9 mouse cellular contexts compared by ENCODE assay signal in genomic region chr13:25933783-25934182, GRCm38 (mm10).
A peak's percentile ranks its signal among the peaks of the same experiment; 100 is the strongest.
DNase-seq lines count a peak whose midpoint lies in the region; ATAC-seq lines count a peak whose summit lies in the region.
"Had no signal": no experiment of that assay in that cellular context is flagged by ENCODE, and none has a peak within 500 bp of the region (broad histone marks: within the 10 kb centered on the region; RNA-seq: fewer than 3 reads in every experiment).

No protein-coding gene starts in this region.

- H3K4me1 ChIP-seq in heart, embryonic 14.5 days (ENCODE audit: control insufficient read depth in 2 of 2, insufficient read depth in 2 of 2, low read length in 2 of 2): peaks cover 0 to 7% of the 10 kb centered on the region in 2 experiments; a peak in 2 of 4 replicates
- H3K4me1 ChIP-seq in forebrain, embryonic 14.5 days (ENCODE audit: control insufficient read depth, insufficient read depth, low read length): peaks cover 13% of the 10 kb centered on the region
- peaks cover 14% of the 10 kb centered on the region for H3K4me1 ChIP-seq in midbrain, embryonic 11.5 days (ENCODE audit: control insufficient read depth, insufficient read depth, low read length)
- H3K4me1 ChIP-seq in liver, embryonic 11.5 days (replicated peaks; ENCODE audit: control insufficient read depth, insufficient read depth, low read length): no peaks in the 10 kb centered on the region

- no peaks in the 10 kb centered on the region for H3K36me3 ChIP-seq in heart, embryonic 14.5 days (ENCODE audit: control insufficient read depth, insufficient read depth, low read length)
- H3K36me3 ChIP-seq in forebrain, embryonic 14.5 days (ENCODE audit: control insufficient read depth, insufficient read depth, low read length): no peaks in the 10 kb centered on the region
- no peaks in the 10 kb centered on the region for H3K36me3 ChIP-seq in midbrain, embryonic 11.5 days (ENCODE audit: control insufficient read depth, insufficient read depth, low read length)
- no peaks in the 10 kb centered on the region for H3K36me3 ChIP-seq in liver, embryonic 11.5 days (ENCODE audit: control insufficient read depth, insufficient read depth, low read length)

- ATAC-seq in heart, embryonic 14.5 days (ENCODE audit: insufficient number of reproducible peaks, insufficient read depth, low FRiP score, low read depth): no peak
- ATAC-seq in forebrain, embryonic 14.5 days: peak; percentile 47
- peak; percentile 35; the same call in 1 of the 2 replicates for ATAC-seq in midbrain, embryonic 11.5 days (ENCODE audit: low FRiP score)
- ATAC-seq in liver, embryonic 11.5 days (replicated peaks; ENCODE audit: low FRiP score): no peak

- H3K9ac ChIP-seq in heart, embryonic 14.5 days (ENCODE audit: low read length): no peak overlapping the region
- no peak overlapping the region for H3K9ac ChIP-seq in forebrain, embryonic 14.5 days (ENCODE audit: low read length)
- no peak overlapping the region for H3K9ac ChIP-seq in midbrain, embryonic 11.5 days (ENCODE audit: low read length)
- H3K9ac ChIP-seq in liver, embryonic 11.5 days (ENCODE audit: low read depth, low read length): no peak overlapping the region

- WGBS in heart, embryonic 14.5 days: 26% methylated on average over 3 of the region's 3 CpGs
- WGBS in forebrain, embryonic 14.5 days: 26% methylated on average over 3 of the region's 3 CpGs
- WGBS in midbrain, embryonic 11.5 days: 38% methylated on average over 3 of the region's 3 CpGs
- 49% methylated on average over 3 of the region's 3 CpGs for WGBS in liver, embryonic 11.5 days

- no peaks in the 10 kb centered on the region for H3K9me3 ChIP-seq in heart, embryonic 14.5 days (ENCODE audit: control insufficient read depth, low read length)
- no peaks in the 10 kb centered on the region for H3K9me3 ChIP-seq in forebrain, embryonic 14.5 days (replicated peaks; ENCODE audit: control insufficient read depth, low read length)
- H3K9me3 ChIP-seq in midbrain, embryonic 11.5 days (ENCODE audit: control insufficient read depth, low read length): no peaks in the 10 kb centered on the region
- no peaks in the 10 kb centered on the region for H3K9me3 ChIP-seq in liver, embryonic 11.5 days (ENCODE audit: control insufficient read depth, low read length)

- H3K27me3 ChIP-seq in heart, embryonic 14.5 days (ENCODE audit: control insufficient read depth, insufficient read depth, low read length): no peaks in the 10 kb centered on the region
- no peaks in the 10 kb centered on the region for H3K27me3 ChIP-seq in forebrain, embryonic 14.5 days (replicated peaks; ENCODE audit: control insufficient read depth, insufficient read depth, low read length)
- no peaks in the 10 kb centered on the region for H3K27me3 ChIP-seq in midbrain, embryonic 11.5 days (ENCODE audit: control insufficient read depth, insufficient read depth, low read length)
- no peaks in the 10 kb centered on the region for H3K27me3 ChIP-seq in liver, embryonic 11.5 days (replicated peaks; ENCODE audit: control insufficient read depth, insufficient read depth, low read length)

- no peak overlapping the region for H3K4me2 ChIP-seq in heart, embryonic 14.5 days (ENCODE audit: low read length)
- no peak overlapping the region for H3K4me2 ChIP-seq in forebrain, embryonic 14.5 days (ENCODE audit: low read length)
- no peak overlapping the region for H3K4me2 ChIP-seq in midbrain, embryonic 11.5 days
- no peak overlapping the region for H3K4me2 ChIP-seq in liver, embryonic 11.5 days

- peak overlapping the region; percentile 26 to 35; a peak in 3 of 4 replicates for H3K27ac ChIP-seq in heart, embryonic 14.5 days (replicated peaks in 1 of 2; ENCODE audit: control insufficient read depth in 1 of 2, insufficient read depth in 1 of 2, low read depth in 2 of 2, low read length in 2 of 2)
- peak overlapping the region; percentile 88 for H3K27ac ChIP-seq in forebrain, embryonic 14.5 days (ENCODE audit: low read depth, low read length)
- H3K27ac ChIP-seq in midbrain, embryonic 11.5 days (ENCODE audit: low read depth, low read length): peak overlapping the region; percentile 68
- H3K27ac ChIP-seq in liver, embryonic 11.5 days (ENCODE audit: low read depth, low read length): no peak overlapping the region

- no peak overlapping the region for H3K4me3 ChIP-seq in heart, embryonic 14.5 days (ENCODE audit: control insufficient read depth in 1 of 2, insufficient read depth in 1 of 2, low read depth in 1 of 2, low read length in 2 of 2)
- H3K4me3 ChIP-seq in forebrain, embryonic 14.5 days (ENCODE audit: low read depth, low read length): no peak overlapping the region
- H3K4me3 ChIP-seq in midbrain, embryonic 11.5 days (ENCODE audit: low read depth, low read length): no peak overlapping the region
- H3K4me3 ChIP-seq in liver, embryonic 11.5 days (ENCODE audit: low read depth, low read length): no peak overlapping the region
- H3K4me3 ChIP-seq: myocyte had no signal

- no peak for DNase-seq in heart, adult 11 months
- DNase-seq in brain, adult 2 months (ENCODE audit: low read depth, low spot score): peak; percentile 19
- peak; percentile 45 for DNase-seq in forebrain, embryonic 14.5 days (ENCODE audit: low spot score)
- peak; percentile 89 for DNase-seq in midbrain, embryonic 11.5 days (ENCODE audit: low spot score, missing footprints)
- DNase-seq in left cerebral cortex, adult 18-20 months (ENCODE audit: low spot score in 2 of 2): no peak
- DNase-seq in liver, embryonic 11.5 days (ENCODE audit: low spot score): no peak
- DNase-seq in adrenal gland, postnatal 4 days (ENCODE audit: low spot score in 2 of 2): no peak

Comparison
In these comparisons a context has a peak if more than half of its experiments do, and no peak if none do; other contexts are left out.
1. ATAC-seq: peak in forebrain, embryonic 14.5 days (single experiment) and midbrain, embryonic 11.5 days (single experiment); none in heart, embryonic 14.5 days (single experiment) and liver, embryonic 11.5 days (single experiment).
2. DNase-seq: peak in brain, adult 2 months (single experiment), forebrain, embryonic 14.5 days (single experiment) and midbrain, embryonic 11.5 days (single experiment); none in heart, adult 11 months (single experiment), left cerebral cortex, adult 18-20 months (0 of 2), liver, embryonic 11.5 days (single experiment) and adrenal gland, postnatal 4 days (0 of 2).